Mouse (Mus musculus) left cerebral cortex, adult 18-20 months (tissue): ENCODE results near the gene Zfp800. TPM values are rescaled to one million over a fixed set of nuclear protein-coding genes. Genes with fewer than 3 reads are reported as not detected.

Experiments used
- DNase-seq, 2 experiments: peaks; one replicate each; pipeline ENCODE4 v3.0.0; 2021 to 2022; ENCODE audit warnings: low spot score in 2 of 2, mixed read lengths in 1 of 2
- long read RNA-seq, 2 experiments: library from polyadenylated mRNA; stranded (forward); transcript quantifications; one replicate each; pipeline ENCODE4 v2.0.0; 2021
- total RNA-seq, 2 experiments: library from RNA; stranded (reverse); gene quantifications; 2 replicates each; pipeline ENCODE4 v1.2.3; 2021

Zfp800 gene
- 10 to 100 TPM; 24.9 to 26.1 TPM for total RNA-seq
- long read RNA-seq, experiment 1, partial matches to known transcripts, result 2 of 8 reads
- long read RNA-seq, experiment 1, other reads (novel, unspliced or antisense), result 4 of 8 reads
- long read RNA-seq, experiment 2, partial matches to known transcripts, result 0 of 5 reads
- long read RNA-seq, experiment 2, other reads (novel, unspliced or antisense), result 4 of 5 reads

GRCm38 (mm10) chr6:28397681-28398203 is at the start of gene Zfp800:
TSS of gene Zfp800 (minus strand) at chr6:28398005.
- peak in 1 of 2 experiments; percentile 8 for DNase-seq

GRCm38 (mm10) chr6:28431538-28431855 is 33.7 kb upstream of the Zfp800 start:
- DNase-seq, result no peak

GRCm38 (mm10) chr6:28430795-28431537 is 33.2 kb upstream of the Zfp800 start:
- DNase-seq, result no peak

- no peak for DNase-seq
Observed at GRCm38 (mm10) chr6:28429870-28430269, 32.1 kb upstream of the Zfp800 start.

- DNase-seq, result no peak
Observed at GRCm38 (mm10) chr6:28428290-28428689, 30.5 kb upstream of the Zfp800 start, which contains the start of gene Gcc1. TSS of gene Gcc1 (minus strand) at chr6:28428390.

- no peak for DNase-seq
Observed at GRCm38 (mm10) chr6:28427096-28427839, 29.5 kb upstream of the Zfp800 start, which contains the start of gene Fscn3. TSS of gene Fscn3 (plus strand) at chr6:28427789.

GRCm38 (mm10) chr6:28425019-28425418 is 27.2 kb upstream of the Zfp800 start:
- no peak for DNase-seq

- DNase-seq, result peak; percentile 47 to 53
Observed at GRCm38 (mm10) chr6:28423767-28424695, 26.2 kb upstream of the Zfp800 start.

- peak; percentile 93 to 94 for DNase-seq
Observed at GRCm38 (mm10) chr6:28423313-28423712, 25.5 kb upstream of the Zfp800 start, which contains the start of gene Arf5. TSS of gene Arf5 (plus strand) at chr6:28423560.

GRCm38 (mm10) chr6:28422651-28423290 is 25.0 kb upstream of the Zfp800 start:
- DNase-seq, result no peak

- peak; percentile 93 to 95 for DNase-seq
Observed at GRCm38 (mm10) chr6:28421469-28422000, 23.7 kb upstream of the Zfp800 start.

GRCm38 (mm10) chr6:28420865-28421264 is 23.1 kb upstream of the Zfp800 start:
- no peak for DNase-seq

- no peak for DNase-seq
Observed at GRCm38 (mm10) chr6:28420361-28420760, 22.6 kb upstream of the Zfp800 start.

GRCm38 (mm10) chr6:28419673-28420072 is 21.9 kb upstream of the Zfp800 start:
- no peak for DNase-seq

GRCm38 (mm10) chr6:28418449-28418848 is 20.6 kb upstream of the Zfp800 start:
- peak; percentile 41 to 50 for DNase-seq

- DNase-seq, result no peak
Observed at GRCm38 (mm10) chr6:28416981-28417380, 19.2 kb upstream of the Zfp800 start.

GRCm38 (mm10) chr6:28411236-28411635 is 13.4 kb upstream of the Zfp800 start:
- DNase-seq, result no peak

- DNase-seq, result no peak
Observed at GRCm38 (mm10) chr6:28410053-28410452, 12.2 kb upstream of the Zfp800 start.

GRCm38 (mm10) chr6:28399791-28400190 is 2.0 kb upstream of the Zfp800 start:
- DNase-seq, result no peak

GRCm38 (mm10) chr6:28398726-28399125 is 921 bp upstream of the Zfp800 start:
- DNase-seq, result no peak
